Mouse (Mus musculus) myocyte (in vitro differentiated cells): ENCODE data around the gene Bcl7b. TPM values are rescaled to one million over a fixed set of nuclear protein-coding genes. Genes with fewer than 3 reads are reported as not detected.

ENCODE experiments used
- H3K27me3 ChIP-seq: one replicate; pipeline ENCODE4 v1.6.1; 2011; ENCODE audit not compliant: control insufficient read depth, insufficient read depth, insufficient read length
- H3K36me3 ChIP-seq: one replicate; pipeline ENCODE4 v1.6.1; 2011; ENCODE audit not compliant: control insufficient read depth, insufficient read depth
- H3K4me2 ChIP-seq: one replicate; pipeline ENCODE4 v1.6.1; 2011; ENCODE audit warnings: low read depth, control low read depth
- H3K4me3 ChIP-seq: one replicate; pipeline ENCODE4 v1.5.1; 2011; ENCODE audit warnings: mild to moderate bottlenecking, control low read depth, moderate library complexity
- H3K79me2 ChIP-seq: one replicate; pipeline ENCODE4 v1.6.1; 2011; ENCODE audit not compliant: control insufficient read depth, insufficient read depth
- H3ac ChIP-seq: one replicate; pipeline ENCODE4 v1.6.1; 2011; ENCODE audit not compliant: control insufficient read depth, insufficient read length
- CEBPB ChIP-seq: IDR thresholded peaks from 2 replicates; pipeline ENCODE4 v1.6.1; 2011; ENCODE audit warnings: mild to moderate bottlenecking, moderate library complexity; ENCODE audit not compliant: poor library complexity, insufficient read depth, severe bottlenecking
- E2F4 ChIP-seq: IDR thresholded peaks from one replicate; pipeline ENCODE4 v1.6.1; 2011; ENCODE audit warnings: mild to moderate bottlenecking, control low read depth, moderate library complexity; ENCODE audit not compliant: insufficient read depth
- MAX ChIP-seq: IDR thresholded peaks from one replicate; pipeline ENCODE4 v1.6.1; 2011; ENCODE audit warnings: low read depth, mild to moderate bottlenecking, control low read depth
- MYOD1 ChIP-seq, 3 experiments: IDR thresholded peaks; one replicate each; pipeline ENCODE4 v1.6.1; 2011; ENCODE audit warnings: control low read depth in 2 of 3, low read depth in 2 of 3, mild to moderate bottlenecking in 2 of 3, moderate library complexity in 1 of 3; ENCODE audit not compliant: insufficient read length in 2 of 3, control insufficient read depth in 1 of 3
- MYOG ChIP-seq, 3 experiments: IDR thresholded peaks; one replicate each; pipeline ENCODE4 v1.6.1; 2011; ENCODE audit warnings: control low read depth in 2 of 3, low read depth in 2 of 3, mild to moderate bottlenecking in 2 of 3; ENCODE audit not compliant: insufficient read length in 2 of 3, control insufficient read depth in 1 of 3, insufficient read depth in 1 of 3
- POLR2A ChIP-seq: IDR thresholded peaks from one replicate; pipeline ENCODE4 v1.6.1; 2011; ENCODE audit warnings: low read depth, mild to moderate bottlenecking, control low read depth, moderate library complexity; ENCODE audit not compliant: insufficient read length
- POLR2AphosphoS2 ChIP-seq: IDR thresholded peaks from one replicate; pipeline ENCODE4 v1.6.1; 2011; ENCODE audit warnings: low read depth, control low read depth; ENCODE audit not compliant: insufficient read length
- REST ChIP-seq: IDR thresholded peaks from one replicate; pipeline ENCODE4 v1.6.1; 2011; ENCODE audit warnings: mild to moderate bottlenecking, control low read depth, moderate library complexity; ENCODE audit not compliant: insufficient read depth, insufficient read length
- SRF ChIP-seq: IDR thresholded peaks from one replicate; pipeline ENCODE4 v1.6.1; 2011; ENCODE audit warnings: low read depth; ENCODE audit not compliant: control insufficient read depth, insufficient read length
- TCF12 ChIP-seq: IDR thresholded peaks from one replicate; pipeline ENCODE4 v1.6.1; 2011; ENCODE audit warnings: mild to moderate bottlenecking, control low read depth; ENCODE audit not compliant: poor library complexity, insufficient read depth, severe bottlenecking
- TCF3 ChIP-seq: IDR thresholded peaks from one replicate; pipeline ENCODE4 v1.6.1; 2011; ENCODE audit warnings: low read depth, control low read depth; ENCODE audit not compliant: insufficient read length
- USF1 ChIP-seq: IDR thresholded peaks from one replicate; pipeline ENCODE4 v1.6.1; 2011; ENCODE audit warnings: low read depth, mild to moderate bottlenecking, control low read depth, moderate library complexity
- polyA plus RNA-seq: library from polyadenylated mRNA; unstranded; fragments of >200 nt; fragmentation: generic; extraction: Trizol; gene quantifications from one replicate; pipeline ENCODE4 v1.2.1, GENCODE M21; 2012; ENCODE audit warnings: missing spikeins

Bcl7b gene
- polyA plus RNA-seq, 1 experiment = 37.3 TPM

DNA sequence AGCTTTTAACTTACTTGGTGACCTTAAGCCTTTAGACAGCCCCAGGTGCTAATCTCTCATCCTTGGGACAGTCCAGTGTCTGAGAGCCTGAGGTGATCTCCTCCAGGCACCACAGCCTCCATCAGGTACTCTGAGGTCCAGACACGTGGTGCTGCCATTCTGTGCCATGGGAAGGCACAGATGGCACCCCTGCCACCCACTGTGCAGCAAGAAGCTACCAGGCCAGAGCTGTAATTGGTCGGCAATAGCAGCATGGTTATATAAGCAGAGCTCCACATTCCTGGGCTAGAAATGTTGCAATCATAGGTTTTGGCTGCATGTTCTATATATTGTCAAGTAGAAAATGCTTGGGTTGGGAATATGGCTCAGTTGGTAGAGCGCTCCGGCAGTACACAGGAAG is 10.9 kb downstream of the Bcl7b start:
- Histone ChIP-seq H3K36me3 (peaks cover 20% of the 10 kb centered on the region), H3ac (no peak overlapping the region), H3K4me3 (no peak overlapping the region), H3K79me2 (no peaks in the 10 kb centered on the region), H3K27me3 (no peaks in the 10 kb centered on the region), H3K4me2 (no peak overlapping the region)
- TF ChIP-seq TCF3 (no peak), CEBPB (no peak), POLR2A (no peak), REST (no peak), POLR2AphosphoS2 (no peak), USF1 (no peak), MYOG (IDR thresholded peaks at IDR 0.05; ENCODE audit: control insufficient read depth in 1 of 3, insufficient read depth in 1 of 3, insufficient read length in 2 of 3, low read depth in 2 of 3) (no peak)

DNA sequence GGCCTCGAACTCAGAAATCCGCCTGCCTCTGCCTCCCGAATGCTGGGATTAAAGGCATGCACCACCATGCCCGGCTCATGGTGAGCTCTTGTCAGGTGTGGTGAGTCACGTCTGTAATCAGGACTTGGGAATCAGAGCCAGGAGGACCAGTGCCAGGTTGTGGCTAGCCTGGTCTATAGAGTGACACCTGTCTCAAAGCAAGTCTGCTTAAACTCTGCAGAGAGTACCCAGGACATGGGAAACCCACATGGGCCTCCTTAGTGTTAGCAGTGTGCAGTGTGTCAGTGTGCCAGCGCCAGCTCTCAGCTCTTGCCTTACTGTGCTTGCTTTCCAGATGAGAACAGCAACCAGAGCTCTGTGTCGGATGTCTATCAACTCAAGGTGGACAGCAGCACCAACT is 11.5 kb downstream of the Bcl7b start:
- TF ChIP-seq POLR2A = no peak
- TF ChIP-seq MYOD1 (IDR thresholded peaks at IDR 0.05; ENCODE audit: control insufficient read depth in 1 of 3, insufficient read length in 2 of 3, low read depth in 2 of 3) = no peak
- TF ChIP-seq MYOG (IDR thresholded peaks at IDR 0.05; ENCODE audit: control insufficient read depth in 1 of 3, insufficient read depth in 1 of 3, insufficient read length in 2 of 3, low read depth in 2 of 3) = no peak
- TF ChIP-seq POLR2AphosphoS2 = no peak
- no peak for TF ChIP-seq REST
- no peak for TF ChIP-seq TCF3
- no peak for TF ChIP-seq USF1
- no peak for TF ChIP-seq SRF
- no peak for TF ChIP-seq E2F4
- TF ChIP-seq TCF12 = no peak
- no peak for TF ChIP-seq MAX
- no peak for TF ChIP-seq CEBPB
- no peak overlapping the region for H3K4me2 ChIP-seq
- no peak overlapping the region for H3ac ChIP-seq
- H3K4me3 ChIP-seq = no peak overlapping the region
- no peaks in the 10 kb centered on the region for H3K79me2 ChIP-seq
- H3K36me3 ChIP-seq = peaks cover 20% of the 10 kb centered on the region
- H3K27me3 ChIP-seq = no peaks in the 10 kb centered on the region

GRCm38 (mm10) chr5:135180796-135181195 is 12.7 kb downstream of the Bcl7b start:
- Histone ChIP-seq H3ac (no peak overlapping the region), H3K4me2 (no peak overlapping the region), H3K79me2 (no peaks in the 10 kb centered on the region), H3K36me3 (peaks cover 20% of the 10 kb centered on the region), H3K27me3 (no peaks in the 10 kb centered on the region), H3K4me3 (no peak overlapping the region)
- no peak for TF ChIP-seq TCF12
- TF ChIP-seq REST = no peak
- TF ChIP-seq USF1 = no peak

DNA sequence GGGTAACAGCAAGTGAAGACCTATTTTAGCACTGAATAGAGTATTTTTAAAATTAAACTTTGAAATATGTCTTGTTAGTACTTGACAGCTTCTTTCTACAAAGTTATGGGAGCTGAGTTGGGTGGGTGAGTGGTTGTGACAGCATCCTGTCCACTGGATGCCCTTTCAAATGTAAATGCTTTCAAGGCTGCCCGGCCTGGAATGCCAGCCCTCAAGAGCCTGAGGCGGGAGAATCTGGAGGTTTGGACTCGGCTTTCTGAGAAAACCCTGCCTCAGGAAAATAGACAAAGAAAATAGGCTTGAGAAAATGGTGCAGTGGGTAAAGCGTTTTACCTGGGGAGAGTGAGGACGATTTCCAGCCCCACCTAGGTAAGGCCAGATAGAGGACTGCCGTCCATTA is 13.7 kb downstream of the Bcl7b start:
- TF ChIP-seq SRF (no peak), MYOD1 (IDR thresholded peaks at IDR 0.05; ENCODE audit: control insufficient read depth in 1 of 3, insufficient read length in 2 of 3, low read depth in 2 of 3) (no peak), TCF12 (no peak), POLR2AphosphoS2 (no peak), E2F4 (no peak), POLR2A (no peak), USF1 (no peak), CEBPB (no peak), MAX (no peak), REST (no peak), TCF3 (no peak)
- H3K27me3 ChIP-seq = no peaks in the 10 kb centered on the region
- no peak overlapping the region for H3ac ChIP-seq
- H3K4me2 ChIP-seq = no peak overlapping the region
- no peak overlapping the region for H3K4me3 ChIP-seq
- no peaks in the 10 kb centered on the region for H3K79me2 ChIP-seq
- H3K36me3 ChIP-seq = peaks cover 20% of the 10 kb centered on the region

- TF ChIP-seq REST = no peak
- Histone ChIP-seq H3K27me3 (no peaks in the 10 kb centered on the region), H3K4me3 (no peak overlapping the region)
These were observed 15.2 kb downstream of the Bcl7b start for GRCm38 (mm10) chr5:135183131-135183861.

More at GRCm38 (mm10) chr5:135183131-135183861, 15.2 kb downstream of the Bcl7b start:
- Histone ChIP-seq H3K79me2 (peaks cover 6% of the 10 kb centered on the region), H3K4me2 (no peak overlapping the region), H3K36me3 (peaks cover 20% of the 10 kb centered on the region), H3ac (no peak overlapping the region)
